Mouse (Mus musculus) lung, adult 2 months (tissue): ENCODE measurements around the gene Gm20388.

Experiments
- CTCF ChIP-seq: fragments of 200-500 bp; IDR thresholded peaks from 2 replicates; pipeline ENCODE4 v1.5.1; 2011; ENCODE audit warnings: mild to moderate bottlenecking, low read length, control low read depth; ENCODE audit not compliant: insufficient read depth
- POLR2A ChIP-seq: fragments of 200-500 bp; IDR thresholded peaks from 2 replicates; pipeline ENCODE4 v1.6.1; 2011; ENCODE audit warnings: low read depth, mild to moderate bottlenecking, control low read depth, low read length, borderline replicate concordance; ENCODE audit errors: extremely low read depth

GRCm38 (mm10) chr8:122018046-122018831 is 2107.6 kb downstream of the Gm20388 start:
- TF ChIP-seq CTCF (no peak), POLR2A (no peak)
